Mouse (Mus musculus): ENCODE measurements at regions not wholly inside any gene's neighbourhood (a gene's known extent, or its start where the extent isn't known, plus 50 kb on each side); places are given as distances from the start of the nearest gene placed in this dataset.

- no peak for TF ChIP-seq CTCF (IDR thresholded peaks at IDR 0.05; ENCODE audit: control insufficient read depth, insufficient read depth, low read length)
- no peak for TF ChIP-seq POLR2A (IDR thresholded peaks at IDR 0.05; ENCODE audit: borderline replicate concordance, control insufficient read depth, low read depth, low read length)
These were observed 777.3 kb downstream of the Cypt12 start for GRCm38 (mm10) chr3:18725507-18725906.

Data from bone marrow, adult 2 months (tissue).